Mouse (Mus musculus): Measurements from ENCODE around the gene Arfgef2. TPM values are rescaled to one million over a fixed set of nuclear protein-coding genes. Genes with fewer than 3 reads are reported as not detected.

Arfgef2 gene
- polyA plus RNA-seq, 1 experiment from 2014 or later: 4.8 TPM

- ATAC-seq (ENCODE audit: insufficient number of reproducible peaks, low FRiP score, low TSS enrichment, low read depth): no peak
- H3K36me3 ChIP-seq (ENCODE audit: control insufficient read depth, insufficient read depth, low read length): peaks cover 5% of the 10 kb centered on the region; the same call in 1 of the 2 replicates
- no peaks in the 10 kb centered on the region for H3K4me1 ChIP-seq (ENCODE audit: control insufficient read depth, insufficient read depth, low read length)
- H3K4me2 ChIP-seq (ENCODE audit: low read depth, severe bottlenecking): no peak overlapping the region
- no peak overlapping the region for H3K4me3 ChIP-seq (ENCODE audit: low read depth, low read length)
- H3K27ac ChIP-seq (replicated peaks; ENCODE audit: low read depth, low read length): no peak overlapping the region
- no peaks in the 10 kb centered on the region for H3K9me3 ChIP-seq (ENCODE audit: control insufficient read depth, low read length)
- 83% methylated on average over 11 of the region's 11 CpGs for WGBS
- no peak for DNase-seq (ENCODE audit: low spot score)
- H3K9ac ChIP-seq (ENCODE audit: low read length): no peak overlapping the region
- no peaks in the 10 kb centered on the region for H3K27me3 ChIP-seq (ENCODE audit: control insufficient read depth, insufficient read depth, low read length)
These were observed 5.5 kb upstream of the Arfgef2 start for GRCm38 (mm10) chr2:166799615-166800472.

- Histone ChIP-seq H3K27ac (replicated peaks; ENCODE audit: low read depth, low read length) (no peak overlapping the region), H3K4me2 (ENCODE audit: low read depth, severe bottlenecking) (no peak overlapping the region), H3K9me3 (ENCODE audit: control insufficient read depth, low read length) (no peaks in the 10 kb centered on the region), H3K4me1 (ENCODE audit: control insufficient read depth, insufficient read depth, low read length) (no peaks in the 10 kb centered on the region), H3K9ac (ENCODE audit: low read length) (no peak overlapping the region), H3K4me3 (ENCODE audit: low read depth, low read length) (no peak overlapping the region), H3K27me3 (ENCODE audit: control insufficient read depth, insufficient read depth, low read length) (no peaks in the 10 kb centered on the region), H3K36me3 (ENCODE audit: control insufficient read depth, insufficient read depth, low read length) (peaks cover 5% of the 10 kb centered on the region; the same call in 1 of the 2 replicates)
- WGBS: 82% methylated on average over 7 of the region's 7 CpGs
- no peak for ATAC-seq (ENCODE audit: insufficient number of reproducible peaks, low FRiP score, low TSS enrichment, low read depth)
- no peak for DNase-seq (ENCODE audit: low spot score)
These were observed 4.9 kb upstream of the Arfgef2 start for GRCm38 (mm10) chr2:166800473-166800857.

DNA sequence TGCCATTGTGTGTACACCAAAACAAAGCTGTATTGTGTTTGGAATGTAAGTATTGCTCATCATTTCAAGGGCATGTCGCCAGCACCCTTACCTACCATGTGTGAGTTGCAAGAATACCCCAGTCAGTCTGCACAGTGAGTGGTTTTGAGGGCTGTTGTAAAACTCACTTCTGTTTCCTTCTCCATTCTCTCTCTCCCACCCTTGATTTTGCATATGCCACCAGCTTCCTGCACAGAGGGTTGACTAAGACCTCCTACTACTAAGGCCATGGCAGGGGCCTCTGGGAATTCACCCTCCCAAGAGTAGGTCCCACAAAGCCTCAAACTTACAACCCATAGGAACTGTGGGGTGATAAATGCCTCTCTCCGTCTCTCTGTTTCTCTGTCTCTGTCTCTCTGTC lies 4.0 kb upstream of the Arfgef2 start:
- Histone ChIP-seq H3K27ac (replicated peaks; ENCODE audit: low read depth, low read length) (no peak overlapping the region), H3K9ac (ENCODE audit: low read length) (no peak overlapping the region), H3K36me3 (ENCODE audit: control insufficient read depth, insufficient read depth, low read length) (peaks cover 5% of the 10 kb centered on the region; the same call in 1 of the 2 replicates), H3K4me1 (ENCODE audit: control insufficient read depth, insufficient read depth, low read length) (peaks cover 6% of the 10 kb centered on the region; the same call in 1 of the 2 replicates), H3K27me3 (ENCODE audit: control insufficient read depth, insufficient read depth, low read length) (no peaks in the 10 kb centered on the region), H3K4me3 (ENCODE audit: low read depth, low read length) (no peak overlapping the region), H3K4me2 (ENCODE audit: low read depth, severe bottlenecking) (no peak overlapping the region), H3K9me3 (ENCODE audit: control insufficient read depth, low read length) (no peaks in the 10 kb centered on the region)
- no peak for ATAC-seq (ENCODE audit: insufficient number of reproducible peaks, low FRiP score, low TSS enrichment, low read depth)
- 70% methylated on average over 2 of the region's 2 CpGs for WGBS
- DNase-seq (ENCODE audit: low spot score): no peak

DNA sequence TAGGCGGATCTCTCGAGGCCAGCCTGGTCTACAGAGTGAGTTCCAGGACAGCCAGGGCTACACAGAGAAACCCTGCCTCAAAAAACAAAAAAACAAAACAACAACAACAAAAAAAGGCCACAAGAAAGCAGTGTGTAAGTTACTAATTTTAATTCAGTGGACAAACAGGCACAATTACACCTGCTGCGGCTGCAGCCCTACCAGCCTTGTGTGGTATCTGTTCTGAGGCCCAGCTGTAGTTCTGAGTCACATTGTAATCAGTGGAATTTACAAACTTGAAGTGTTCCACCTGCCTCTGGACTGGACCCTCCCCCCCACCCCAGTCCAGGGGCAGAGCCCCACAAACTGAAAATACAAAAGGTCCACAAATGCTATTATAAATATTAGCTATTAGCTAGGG lies 2.1 kb upstream of the Arfgef2 start:
- Histone ChIP-seq H3K4me3 (ENCODE audit: low read depth, low read length) (no peak overlapping the region), H3K4me2 (ENCODE audit: low read depth, severe bottlenecking) (no peak overlapping the region), H3K9me3 (ENCODE audit: control insufficient read depth, low read length) (no peaks in the 10 kb centered on the region), H3K9ac (ENCODE audit: low read length) (no peak overlapping the region), H3K27me3 (ENCODE audit: control insufficient read depth, insufficient read depth, low read length) (no peaks in the 10 kb centered on the region), H3K4me1 (ENCODE audit: control insufficient read depth, insufficient read depth, low read length) (peaks cover 11% of the 10 kb centered on the region; the same call in 1 of the 2 replicates), H3K36me3 (ENCODE audit: control insufficient read depth, insufficient read depth, low read length) (peaks cover 3% of the 10 kb centered on the region; the same call in 1 of the 2 replicates), H3K27ac (replicated peaks; ENCODE audit: low read depth, low read length) (no peak overlapping the region)
- no peak for DNase-seq (ENCODE audit: low spot score)
- WGBS: 96% methylated on average over 3 of the region's 3 CpGs
- ATAC-seq (ENCODE audit: insufficient number of reproducible peaks, low FRiP score, low TSS enrichment, low read depth): no peak

DNA sequence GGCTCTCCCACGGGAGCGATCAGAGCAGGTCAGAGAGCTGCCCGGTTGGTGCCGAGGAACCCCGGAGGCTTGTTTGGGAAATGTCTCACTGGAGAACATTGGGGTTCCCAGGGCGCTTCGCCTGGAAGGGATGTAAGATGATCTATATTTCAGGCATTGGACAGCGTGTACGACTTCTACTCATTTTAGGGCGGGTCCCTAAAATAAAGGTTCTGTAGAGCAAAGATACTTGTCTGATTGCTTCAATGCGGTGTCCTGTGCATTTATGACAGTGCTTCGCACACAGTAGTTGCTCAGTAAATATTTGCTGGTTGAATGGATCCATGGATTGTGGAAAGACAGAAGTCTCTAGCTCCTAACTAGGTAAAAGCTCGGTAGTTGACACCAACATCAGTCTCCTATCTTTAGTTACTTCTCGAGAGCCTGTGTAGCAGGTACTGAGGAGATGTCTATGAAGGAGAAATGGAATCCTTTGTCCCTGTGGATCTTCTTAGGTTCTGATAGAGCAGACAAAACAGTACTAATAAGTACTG lies 851 bp downstream of the Arfgef2 start:
- no peak for DNase-seq (ENCODE audit: low spot score)
- Histone ChIP-seq H3K27me3 (ENCODE audit: control insufficient read depth, insufficient read depth, low read length) (no peaks in the 10 kb centered on the region), H3K9ac (ENCODE audit: low read length) (peak overlapping the region; percentile 63), H3K36me3 (ENCODE audit: control insufficient read depth, insufficient read depth, low read length) (no peaks in the 10 kb centered on the region), H3K4me2 (ENCODE audit: low read depth, severe bottlenecking) (peak overlapping the region; percentile 83), H3K4me3 (ENCODE audit: low read depth, low read length) (peak overlapping the region; percentile 76), H3K4me1 (ENCODE audit: control insufficient read depth, insufficient read depth, low read length) (peaks cover 11% of the 10 kb centered on the region; the same call in 1 of the 2 replicates), H3K9me3 (ENCODE audit: control insufficient read depth, low read length) (no peaks in the 10 kb centered on the region), H3K27ac (replicated peaks; ENCODE audit: low read depth, low read length) (no peak overlapping the region)
- no peak for ATAC-seq (ENCODE audit: insufficient number of reproducible peaks, low FRiP score, low TSS enrichment, low read depth)
- WGBS: 27% methylated on average over 14 of the region's 14 CpGs

GRCm38 (mm10) chr2:166806813-166807212 lies 1.4 kb downstream of the Arfgef2 start:
- no peaks in the 10 kb centered on the region for H3K9me3 ChIP-seq (ENCODE audit: control insufficient read depth, low read length)
- no peak overlapping the region; the same call in 1 of the 2 replicates for H3K4me3 ChIP-seq (ENCODE audit: low read depth, low read length)
- H3K36me3 ChIP-seq (ENCODE audit: control insufficient read depth, insufficient read depth, low read length): no peaks in the 10 kb centered on the region
- ATAC-seq (ENCODE audit: insufficient number of reproducible peaks, low FRiP score, low TSS enrichment, low read depth) (no peak), DNase-seq (ENCODE audit: low spot score) (no peak)
- H3K4me1 ChIP-seq (ENCODE audit: control insufficient read depth, insufficient read depth, low read length): peaks cover 11% of the 10 kb centered on the region; the same call in 1 of the 2 replicates
- no peak overlapping the region for H3K27ac ChIP-seq (replicated peaks; ENCODE audit: low read depth, low read length)
- H3K9ac ChIP-seq (ENCODE audit: low read length): no peak overlapping the region
- 88% methylated on average over 6 of the region's 6 CpGs for WGBS
- H3K27me3 ChIP-seq (ENCODE audit: control insufficient read depth, insufficient read depth, low read length): no peaks in the 10 kb centered on the region
- H3K4me2 ChIP-seq (ENCODE audit: low read depth, severe bottlenecking): 0 out of 2 replicates have a peak overlapping the region, but pooled peaks have one; percentile 83

DNA sequence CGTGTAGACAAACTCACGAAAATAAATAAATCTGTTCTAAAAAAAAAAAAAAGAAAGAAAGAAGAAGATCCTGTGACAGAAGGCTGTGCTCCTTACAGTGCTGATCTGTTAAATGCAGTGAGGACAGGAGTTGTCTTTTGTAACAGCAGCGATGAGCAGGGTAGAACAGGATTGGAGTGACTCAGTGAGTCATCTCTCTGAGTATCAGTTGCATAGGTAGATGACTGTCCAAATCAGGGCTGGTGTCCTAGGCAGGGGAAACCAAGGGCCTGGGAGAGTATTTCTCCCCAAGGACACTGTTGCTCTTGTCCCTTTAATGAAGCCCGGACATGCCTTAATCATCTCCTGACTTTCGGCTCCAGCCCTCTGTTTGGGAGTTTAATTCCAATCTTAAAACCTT lies 4.1 kb downstream of the Arfgef2 start:
- H3K4me3 ChIP-seq (ENCODE audit: low read depth, low read length): no peak overlapping the region
- DNase-seq (ENCODE audit: low spot score): no peak

GRCm38 (mm10) chr2:166810821-166811220 lies 5.4 kb downstream of the Arfgef2 start:
- WGBS: 93% methylated on average over 10 of the region's 10 CpGs
- Histone ChIP-seq H3K4me3 (ENCODE audit: low read depth, low read length) (no peak overlapping the region), H3K4me1 (ENCODE audit: control insufficient read depth, insufficient read depth, low read length) (peaks cover 11% of the 10 kb centered on the region; the same call in 1 of the 2 replicates), H3K9ac (ENCODE audit: low read length) (no peak overlapping the region), H3K27me3 (ENCODE audit: control insufficient read depth, insufficient read depth, low read length) (no peaks in the 10 kb centered on the region), H3K9me3 (ENCODE audit: control insufficient read depth, low read length) (no peaks in the 10 kb centered on the region), H3K4me2 (ENCODE audit: low read depth, severe bottlenecking) (no peak overlapping the region), H3K27ac (replicated peaks; ENCODE audit: low read depth, low read length) (no peak overlapping the region), H3K36me3 (ENCODE audit: control insufficient read depth, insufficient read depth, low read length) (no peaks in the 10 kb centered on the region)
- ATAC-seq (ENCODE audit: insufficient number of reproducible peaks, low FRiP score, low TSS enrichment, low read depth) (no peak), DNase-seq (ENCODE audit: low spot score) (no peak)

More for the DNA sequence above, 4.1 kb downstream of the Arfgef2 start:
- WGBS: 88% methylated on average over 5 of the region's 5 CpGs
- H3K36me3 ChIP-seq (ENCODE audit: control insufficient read depth, insufficient read depth, low read length): no peaks in the 10 kb centered on the region
- no peak for ATAC-seq (ENCODE audit: insufficient number of reproducible peaks, low FRiP score, low TSS enrichment, low read depth)
- H3K27ac ChIP-seq (replicated peaks; ENCODE audit: low read depth, low read length): no peak overlapping the region
- peaks cover 11% of the 10 kb centered on the region; the same call in 1 of the 2 replicates for H3K4me1 ChIP-seq (ENCODE audit: control insufficient read depth, insufficient read depth, low read length)
- no peaks in the 10 kb centered on the region for H3K27me3 ChIP-seq (ENCODE audit: control insufficient read depth, insufficient read depth, low read length)
- H3K9me3 ChIP-seq (ENCODE audit: control insufficient read depth, low read length): no peaks in the 10 kb centered on the region
- H3K9ac ChIP-seq (ENCODE audit: low read length): no peak overlapping the region
- H3K4me2 ChIP-seq (ENCODE audit: low read depth, severe bottlenecking): no peak overlapping the region
